Mouse (Mus musculus): ENCODE results near the gene Ece2. TPM values are rescaled to one million over a fixed set of nuclear protein-coding genes. Genes with fewer than 3 reads are reported as not detected.

The Ece2 gene
- polyA plus RNA-seq, 1 experiment from 2014 or later = 0.12 TPM

DNA sequence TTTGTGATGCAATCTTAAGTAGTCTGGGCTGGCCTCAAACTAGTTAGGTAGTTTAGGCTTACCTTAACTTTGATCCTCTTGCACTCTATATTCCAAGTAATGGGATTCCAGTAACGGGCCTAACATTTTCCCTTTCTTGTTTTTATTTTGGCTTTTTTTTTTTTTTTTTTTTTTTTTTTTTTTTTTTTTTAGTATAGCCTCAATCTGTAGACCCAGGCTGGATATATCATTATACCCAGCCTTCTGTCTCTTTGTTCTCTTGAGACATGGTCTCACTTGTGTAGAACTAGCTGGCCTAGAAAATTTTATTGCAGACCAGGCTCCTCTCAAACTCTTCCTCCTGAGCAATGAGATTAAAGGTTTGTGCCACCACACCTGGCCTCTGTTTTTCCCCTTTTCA is 62.0 kb downstream of the Ece2 start:
- POLR2A ChIA-PET = no interaction called here
- no peaks in the 10 kb centered on the region for H3K27me3 ChIP-seq
- in situ Hi-C loops (cut with MboI; ENCODE audit: low pct_unique_long_range_greater_than_20kb) = no loop called here
- CTCF ChIA-PET = interaction anchor here (1.1 kb wide), 1 partner anchor 9 kb away, joined by 3 read pairs; no protein-coding TSS in a partner anchor
- DNase-seq (ENCODE audit: low read depth, low spot score) = no peak
- no peak for TF ChIP-seq CTCF (IDR thresholded peaks at IDR 0.05)
- ATAC-seq = no peak

DNA sequence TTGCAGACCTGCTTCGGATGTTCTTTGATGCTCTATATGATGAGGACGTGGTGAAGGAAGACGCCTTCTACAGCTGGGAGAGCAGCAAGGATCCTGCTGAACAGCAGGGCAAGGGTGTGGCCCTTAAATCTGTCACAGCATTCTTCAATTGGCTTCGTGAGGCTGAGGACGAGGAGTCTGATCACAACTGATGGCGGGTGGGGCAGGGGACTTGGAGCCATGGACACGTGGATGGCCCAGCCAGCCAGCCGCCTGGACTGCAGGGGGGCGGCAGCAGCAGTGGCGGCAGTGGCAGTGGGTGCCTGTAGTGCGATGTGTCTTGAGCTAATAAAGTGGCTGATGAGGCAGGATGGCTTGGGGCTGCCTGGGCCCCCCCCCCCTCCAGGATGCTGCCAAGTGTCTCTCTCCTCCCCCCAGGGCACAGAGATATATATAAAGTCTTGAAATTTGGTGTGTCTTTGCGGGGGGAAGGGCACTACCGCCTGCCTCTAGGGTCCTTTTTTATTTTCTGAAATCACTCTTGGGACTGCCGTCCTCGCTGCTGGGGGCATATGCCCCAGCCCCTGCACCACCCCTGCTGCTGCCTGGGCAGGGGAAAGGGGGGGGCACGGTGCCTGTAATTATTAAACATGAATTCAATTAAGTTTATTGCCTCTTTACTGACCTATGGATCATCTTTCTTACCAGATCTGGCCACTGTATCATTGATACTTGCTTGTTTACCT is 62.8 kb downstream of the Ece2 start:
- in situ Hi-C loops (cut with MboI; ENCODE audit: low pct_unique_long_range_greater_than_20kb) = no loop called here
- no peak for ATAC-seq

DNA sequence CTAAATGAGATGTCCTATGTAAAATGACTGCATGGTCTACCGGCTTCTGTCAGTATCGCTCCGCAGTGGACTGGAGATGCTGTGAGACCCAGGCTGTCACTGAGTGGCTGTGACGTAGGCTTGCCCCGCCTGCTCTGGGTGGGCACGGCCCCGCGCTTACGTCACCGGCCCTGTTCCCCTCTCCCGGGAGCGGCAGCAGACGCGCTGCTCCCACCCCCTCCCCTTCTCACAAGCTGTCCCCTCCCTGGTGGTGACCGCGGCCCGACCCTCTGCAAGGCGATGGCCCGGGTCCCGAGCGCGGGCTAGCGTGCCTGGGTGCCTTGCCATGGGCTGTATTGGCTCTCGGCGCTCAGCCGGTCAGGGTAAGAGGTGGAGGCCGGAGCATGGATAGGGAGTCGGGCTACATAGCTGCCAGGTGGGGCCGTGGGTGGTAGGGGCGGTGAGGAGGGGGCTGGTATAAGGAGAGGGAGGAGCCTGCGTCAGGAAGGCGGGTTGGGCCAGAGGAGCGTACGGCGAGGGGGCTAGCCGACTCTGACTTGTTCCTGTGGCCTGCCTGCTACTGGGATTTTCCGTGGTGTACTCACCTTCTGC is 63.6 kb downstream of the Ece2 start, which contains the start of gene Fam131a:
TSS of gene Fam131a (plus strand) at position 131 of the 591 bp plus-strand sequence.
- no peak for ATAC-seq
- in situ Hi-C loops (cut with MboI; ENCODE audit: low pct_unique_long_range_greater_than_20kb) = no loop called here
- H3K27me3 ChIP-seq = no peaks in the 10 kb centered on the region
- no peak for DNase-seq (ENCODE audit: low read depth, low spot score)
- ChIA-PET POLR2A (no interaction called here), CTCF (no interaction called here)
- no peak for TF ChIP-seq CTCF (IDR thresholded peaks at IDR 0.05)

More for the DNA sequence above, 62.8 kb downstream of the Ece2 start:
- H3K27me3 ChIP-seq = no peaks in the 10 kb centered on the region
- POLR2A ChIA-PET = no interaction called here
- DNase-seq (ENCODE audit: low read depth, low spot score) = no peak
- CTCF ChIA-PET = interaction anchor here (1.1 kb wide), 1 partner anchor 10 kb away, joined by 3 read pairs; no protein-coding TSS in a partner anchor
- no peak for TF ChIP-seq CTCF (IDR thresholded peaks at IDR 0.05)

DNA sequence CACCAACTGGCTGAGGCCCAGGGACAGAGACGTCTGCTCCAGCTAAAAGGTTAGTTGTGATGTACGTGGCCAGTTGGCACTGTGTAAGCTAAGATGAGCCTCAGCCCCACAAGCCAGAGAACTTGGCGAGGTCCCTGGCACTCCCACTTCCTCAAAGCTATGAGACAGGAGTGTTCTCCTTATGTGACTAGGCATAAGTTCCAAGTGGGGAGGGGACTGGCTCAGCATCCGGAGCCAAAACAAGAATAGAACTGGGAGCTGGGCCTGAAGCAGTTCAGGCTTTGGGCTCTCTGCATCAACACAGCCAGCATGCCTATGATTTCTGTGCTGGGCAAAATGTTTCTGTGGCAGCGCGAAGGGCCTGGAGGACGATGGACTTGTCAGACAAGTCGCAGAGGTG is 65.2 kb downstream of the Ece2 start:
- ATAC-seq (no peak), DNase-seq (ENCODE audit: low read depth, low spot score) (no peak)
- CTCF ChIA-PET = no interaction called here
- in situ Hi-C loops (cut with MboI; ENCODE audit: low pct_unique_long_range_greater_than_20kb) = no loop called here
- no peaks in the 10 kb centered on the region for H3K27me3 ChIP-seq
- TF ChIP-seq CTCF (IDR thresholded peaks at IDR 0.05) = no peak
- POLR2A ChIA-PET = no interaction called here

DNA sequence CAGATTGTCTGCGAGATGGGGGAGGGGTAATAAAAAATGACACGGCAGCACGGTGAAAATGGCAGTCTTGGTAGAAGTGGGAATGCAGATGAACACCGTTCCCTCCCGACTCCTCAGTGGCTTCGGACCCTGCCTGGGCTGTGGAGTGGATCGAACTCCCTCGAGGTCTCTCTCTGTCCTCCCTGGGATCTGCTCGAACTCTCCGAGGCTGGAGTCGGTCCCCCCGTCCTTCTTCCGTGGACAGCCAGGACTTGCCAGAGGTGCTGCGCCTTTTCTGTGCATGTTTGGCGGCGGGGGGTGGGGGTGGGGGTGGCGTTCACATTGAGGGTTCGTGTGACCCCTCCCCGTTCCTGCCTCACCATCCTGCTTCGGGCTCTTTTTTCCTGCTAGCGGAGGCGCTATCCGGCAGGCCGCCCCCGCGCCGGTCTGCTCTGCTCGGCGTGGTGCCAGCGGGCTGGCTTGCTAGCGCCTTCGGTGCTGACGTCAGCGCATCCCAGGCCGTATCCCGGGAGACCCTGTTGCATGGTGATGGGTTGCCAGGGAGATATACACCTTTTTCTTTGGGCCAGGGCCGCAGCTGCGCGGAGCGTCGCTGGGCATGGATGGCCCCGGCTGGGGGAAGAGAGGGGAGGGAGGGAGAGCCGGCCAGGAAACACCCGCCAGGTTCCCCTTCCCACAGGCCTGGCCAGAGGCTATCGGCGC is 66.1 kb downstream of the Ece2 start:
- no peak for ATAC-seq
- H3K27me3 ChIP-seq = no peaks in the 10 kb centered on the region
- CTCF ChIA-PET = no interaction called here
- DNase-seq (ENCODE audit: low read depth, low spot score) = no peak
- no peak for TF ChIP-seq CTCF (IDR thresholded peaks at IDR 0.05)
- in situ Hi-C loops (cut with MboI; ENCODE audit: low pct_unique_long_range_greater_than_20kb) = no loop called here
- POLR2A ChIA-PET = no interaction called here

Other genes with a start within 250 kb of the Ece2 start
- gene Abcc5, start 203.4 kb upstream of the Ece2 start, polyA plus RNA-seq (2021) = 60.2 TPM
- gene Eif2b5, start 131.0 kb upstream of the Ece2 start, polyA plus RNA-seq (2021) = 82.8 TPM
- gene Dvl3, start 112.8 kb upstream of the Ece2 start, polyA plus RNA-seq (2021) = 52.8 TPM
- 707 TPM for gene Ap2m1, start 94.3 kb upstream of the Ece2 start, polyA plus RNA-seq (2021)
- 61.5 TPM for gene Abcf3, start 81.3 kb upstream of the Ece2 start, polyA plus RNA-seq (2021)
- gene Vwa5b2, start 40.4 kb upstream of the Ece2 start, polyA plus RNA-seq (2021) = 0.55 TPM
- gene Eef1akmt4, start 18.2 kb upstream of the Ece2 start, polyA plus RNA-seq (2021) = 8.6 TPM
- 0.03 TPM for gene Gm49333, start 18.2 kb upstream of the Ece2 start, polyA plus RNA-seq (2021)
- 21.5 TPM for gene Alg3, start 18.1 kb upstream of the Ece2 start, polyA plus RNA-seq (2021)
- gene Camk2n2, start 8.5 kb upstream of the Ece2 start, polyA plus RNA-seq (2021) = 11.5 TPM
- 289 TPM for gene Psmd2, start 21.8 kb downstream of the Ece2 start, polyA plus RNA-seq (2021)
- 336 TPM for gene Eif4g1, start 38.5 kb downstream of the Ece2 start, polyA plus RNA-seq (2021)
- gene Fam131a, start 63.4 kb downstream of the Ece2 start, polyA plus RNA-seq (2021) = 0.69 TPM
- gene Polr2h, start 87.8 kb downstream of the Ece2 start, polyA plus RNA-seq (2021) = 38.4 TPM
- gene Clcn2, start 87.9 kb downstream of the Ece2 start, polyA plus RNA-seq (2021) = 14.3 TPM
- gene Chrd, start 103.3 kb downstream of the Ece2 start, polyA plus RNA-seq (2021) = 1.8 TPM
- gene Thpo, start 104.7 kb downstream of the Ece2 start, polyA plus RNA-seq (2021) = 0.18 TPM